Mouse (Mus musculus) cerebellum, adult 9-11 months (tissue): ENCODE measurements around the gene Nudt21.

Experiments used
- DNase-seq: peaks from one replicate; pipeline ENCODE4 v3.0.0; 2022

Nudt21 gene

DNA sequence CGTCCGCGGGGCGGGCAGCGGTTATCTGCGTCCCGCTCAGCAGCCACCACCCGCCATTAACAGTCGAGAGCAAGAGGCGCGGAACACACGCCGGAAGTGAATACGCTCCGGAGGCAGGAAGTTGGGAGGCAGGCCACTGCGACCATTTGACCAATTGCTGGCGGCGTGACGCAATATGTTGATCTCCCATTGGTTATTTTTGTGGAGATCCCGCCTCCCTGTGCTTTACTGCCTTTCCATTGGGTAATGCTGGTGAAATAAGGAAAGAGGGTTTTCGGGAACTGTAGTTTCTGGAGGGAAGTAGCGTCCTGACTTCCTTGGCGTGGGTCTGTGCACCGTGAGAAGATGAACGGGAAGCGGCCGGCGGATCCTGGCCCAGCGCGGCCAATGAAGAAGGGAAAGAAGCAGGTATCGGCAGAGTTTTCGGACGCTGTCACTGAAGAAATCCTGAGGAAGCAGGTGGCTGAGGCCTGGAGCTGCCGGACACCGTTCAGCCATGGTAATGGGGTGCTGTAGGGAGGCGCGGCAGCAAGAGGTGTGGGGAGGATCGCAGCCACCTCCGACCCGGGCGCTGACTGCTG, at the start of gene Nudt21, which contains the start of gene Ogfod1:
Gene Nudt21 (minus strand): TSS at position 88 of the 581 bp plus-strand sequence.
Gene Ogfod1 (plus strand): TSS at position 255 of the 581 bp plus-strand sequence.
- DNase-seq = peak; percentile 96

DNA sequence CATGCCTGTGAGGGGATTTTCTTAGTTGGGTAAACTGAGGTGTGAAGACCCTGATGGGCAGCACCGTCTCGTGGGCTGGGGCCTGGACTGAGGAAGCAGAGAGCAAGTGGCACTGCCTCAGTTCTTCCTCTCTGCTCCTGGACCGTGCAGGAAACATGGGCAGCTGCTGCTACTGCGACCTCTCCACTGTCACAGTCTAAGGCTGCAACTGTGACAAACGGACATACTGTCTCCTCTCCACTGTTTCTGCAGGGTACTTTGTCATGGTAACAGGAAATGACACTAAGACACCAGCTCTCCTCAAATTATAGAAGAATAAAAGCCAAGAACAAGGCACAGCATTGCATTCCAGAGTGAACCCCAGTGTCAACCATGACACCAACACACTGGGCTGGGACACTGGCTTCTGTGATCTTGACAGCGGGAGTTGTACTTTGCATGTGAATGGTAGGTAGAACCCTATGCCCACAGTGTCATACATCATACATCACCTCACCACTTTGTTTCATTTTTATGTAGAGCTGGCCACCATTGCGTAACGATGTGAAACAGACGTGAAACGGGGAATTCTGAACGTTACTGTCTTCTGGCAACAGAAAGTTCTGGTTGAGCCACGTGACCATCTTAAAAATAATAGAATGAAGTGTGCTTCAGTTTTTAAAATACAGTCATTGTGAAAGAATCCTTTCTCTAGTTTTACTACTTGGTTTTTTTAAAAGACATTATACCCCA, 39.8 kb upstream of the Nudt21 start:
- DNase-seq = no peak

DNA sequence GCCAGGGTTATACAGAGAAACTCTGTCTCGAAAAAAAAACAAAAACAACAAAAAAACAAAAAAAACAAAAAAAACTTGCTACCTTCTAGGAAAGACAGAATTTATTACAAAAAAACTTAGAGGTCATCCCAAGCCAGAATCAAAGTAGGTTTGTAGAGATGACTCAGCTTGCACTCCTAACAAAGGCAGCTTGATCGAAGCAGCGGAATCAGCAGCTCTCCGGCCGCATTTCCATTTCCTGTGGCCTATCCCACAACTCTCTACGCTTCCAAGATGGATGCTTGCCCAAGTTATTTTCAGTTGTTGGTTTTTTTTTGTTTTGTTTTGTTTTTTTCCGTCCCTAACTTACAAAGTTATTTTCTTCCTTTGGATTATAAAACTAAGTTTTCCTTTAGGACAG, 32.0 kb upstream of the Nudt21 start:
- no peak for DNase-seq

DNA sequence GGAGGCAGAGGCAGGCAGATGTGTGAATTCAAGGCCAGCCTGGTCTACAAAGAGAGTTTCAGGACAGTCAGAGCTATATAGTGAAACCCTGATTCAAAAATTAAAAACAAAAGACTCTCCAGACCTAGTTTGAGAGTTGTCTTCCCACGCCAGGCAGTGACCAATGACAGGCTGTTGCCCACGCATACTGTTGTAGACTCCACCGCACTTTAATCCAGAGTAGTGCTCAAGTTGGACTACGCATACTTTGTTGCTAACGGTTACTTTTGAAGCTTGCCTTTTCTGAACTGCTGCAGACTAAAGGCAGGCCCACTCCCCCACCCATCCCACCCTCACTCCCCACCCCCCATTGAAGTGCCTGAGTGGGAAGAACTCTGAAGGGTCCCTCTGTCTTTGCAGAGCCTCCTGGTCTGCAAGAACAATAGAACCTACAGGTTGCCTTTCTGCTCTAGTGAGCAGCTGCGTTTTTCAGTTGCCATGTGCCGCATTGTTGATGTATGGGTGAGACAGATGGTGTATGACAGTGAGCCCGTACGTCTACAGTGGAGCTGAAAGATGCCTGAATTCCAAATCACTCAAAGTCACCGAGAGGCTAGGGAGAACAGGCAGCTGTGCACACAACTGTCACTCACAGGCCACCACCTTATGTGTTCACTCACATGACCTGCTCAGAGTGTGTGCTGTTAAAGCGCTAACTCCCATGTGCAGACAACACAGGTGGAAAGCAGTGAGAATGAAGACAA, 29.5 kb upstream of the Nudt21 start:
- no peak for DNase-seq

DNA sequence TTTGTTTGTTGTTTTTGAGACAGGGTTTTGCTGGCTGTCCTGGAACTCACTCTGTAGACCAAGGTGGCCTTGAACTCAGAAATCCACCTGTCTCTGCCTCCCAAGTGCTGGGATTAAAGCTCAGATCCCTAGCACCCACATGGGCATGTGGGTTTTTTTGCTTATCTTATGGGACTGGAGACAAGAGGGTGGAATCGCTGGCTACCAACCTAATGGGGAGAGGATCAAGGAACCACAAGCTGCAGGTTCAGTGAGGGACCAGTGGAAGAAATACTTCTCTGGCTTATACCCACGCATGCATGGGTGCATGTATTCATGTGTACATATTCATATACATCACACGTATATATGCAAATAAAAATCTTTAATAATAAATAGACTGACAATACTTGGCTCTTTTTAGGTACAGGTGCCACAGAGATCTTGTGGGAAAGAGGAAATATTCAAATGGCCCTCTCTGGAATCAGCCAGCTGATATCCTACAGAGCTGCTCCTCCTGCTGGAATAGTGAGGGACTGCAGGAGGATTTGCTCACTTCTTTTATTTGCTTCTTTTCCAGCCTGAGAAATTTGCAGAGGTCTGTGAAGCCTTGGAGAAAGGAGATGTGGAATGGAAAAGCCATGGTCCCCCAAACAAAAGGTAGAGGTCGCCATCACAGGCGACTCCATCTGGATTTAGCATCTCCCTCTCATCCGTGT, 20.5 kb upstream of the Nudt21 start:
- DNase-seq = peak; percentile 30

DNA sequence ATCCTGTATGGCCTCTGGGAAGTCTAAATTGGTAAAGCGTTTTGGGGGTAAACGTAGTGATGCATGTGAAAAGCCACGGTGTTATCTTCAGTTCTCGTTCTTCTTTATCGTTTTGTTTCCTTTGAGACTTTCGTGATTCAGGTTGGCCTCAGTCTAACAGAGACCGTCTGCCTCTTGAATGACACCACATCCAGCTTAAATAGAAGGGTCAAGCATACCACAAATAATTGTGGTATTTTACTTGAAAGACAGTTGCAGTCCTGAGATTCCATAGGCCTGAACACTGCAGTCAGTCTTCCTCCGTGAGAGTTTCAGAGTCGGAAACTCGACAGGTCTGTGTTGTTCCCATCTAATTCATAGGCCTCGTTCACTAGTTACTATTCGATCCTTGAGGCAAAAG, 15.9 kb upstream of the Nudt21 start:
- DNase-seq = no peak

DNA sequence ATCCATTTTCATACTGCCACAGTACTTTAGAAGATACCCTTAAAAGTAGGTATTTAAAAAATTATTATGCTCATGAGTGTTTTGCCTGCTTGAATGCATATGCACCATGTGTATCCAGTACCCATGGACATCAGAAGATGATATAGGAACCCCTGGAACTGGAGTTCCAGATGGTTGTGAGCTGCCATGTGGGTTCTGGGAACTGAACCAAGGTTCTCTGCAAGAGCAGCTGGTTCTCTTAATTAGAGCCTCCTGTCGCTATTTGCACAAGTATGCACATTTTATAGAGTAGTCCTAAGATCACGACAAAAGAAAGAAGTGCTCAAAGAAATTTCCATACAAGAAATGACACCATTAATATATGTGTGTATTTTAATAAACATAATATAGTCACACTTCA, 11.0 kb upstream of the Nudt21 start:
- DNase-seq = no peak

DNA sequence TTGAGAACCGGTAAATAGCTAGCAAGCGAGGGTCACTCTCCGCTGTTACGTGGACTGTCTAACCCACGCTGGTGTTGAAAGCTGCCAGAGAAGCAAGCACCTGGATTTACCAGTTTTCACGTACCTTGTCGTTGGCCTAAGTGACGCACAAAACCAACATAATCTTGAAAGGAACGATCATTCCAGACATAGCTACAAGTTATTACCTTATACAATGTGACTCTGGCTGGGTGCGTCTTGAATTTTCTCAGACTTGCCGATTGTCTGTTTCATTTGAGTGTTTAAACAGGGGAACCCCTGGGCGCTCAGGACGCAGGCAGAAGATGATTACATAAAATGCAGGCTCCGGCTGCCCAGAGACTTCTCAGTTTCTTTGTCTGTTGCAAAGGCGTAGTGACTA, 975 bp upstream of the Nudt21 start:
- DNase-seq = peak; percentile 19

DNA sequence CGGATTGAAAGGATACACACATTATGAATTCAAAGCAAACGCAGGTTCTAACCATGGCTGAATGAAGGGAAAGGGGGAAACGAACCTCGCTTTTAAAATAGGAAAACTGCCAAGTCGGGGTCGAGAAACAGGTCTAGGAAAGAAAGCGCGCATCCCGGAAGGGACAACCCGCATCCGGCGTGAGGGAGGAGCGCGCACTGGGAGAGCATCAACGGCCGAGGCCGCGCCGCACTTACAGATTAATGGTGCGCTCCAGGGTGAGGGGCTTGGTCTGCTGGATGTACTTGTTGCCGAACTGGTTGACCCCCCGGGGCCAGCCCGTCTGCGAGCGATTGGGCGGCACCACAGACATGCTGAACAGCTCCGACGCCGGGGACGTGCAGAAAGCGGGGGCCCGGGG, 290 bp downstream of the Nudt21 start:
- peak; percentile 80 for DNase-seq

DNA sequence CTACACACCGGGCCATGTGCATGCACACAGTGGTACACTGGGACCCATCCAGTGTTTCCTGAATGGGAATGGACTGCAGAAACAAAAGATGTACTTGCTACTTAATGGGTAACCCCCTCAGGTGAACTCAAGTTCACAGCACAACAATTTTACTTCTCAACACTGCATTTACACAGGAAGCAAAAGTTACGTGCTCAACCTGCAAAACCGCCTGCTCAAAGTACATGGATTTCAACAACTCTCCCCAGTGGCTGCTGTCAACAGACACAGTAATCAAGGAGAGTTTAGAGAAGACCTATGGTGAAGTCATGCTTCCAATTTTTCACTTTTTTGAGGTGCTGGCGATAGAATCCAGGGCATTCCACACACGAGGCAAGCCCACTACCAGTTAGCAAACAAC, 1.6 kb downstream of the Nudt21 start:
- no peak for DNase-seq

DNA sequence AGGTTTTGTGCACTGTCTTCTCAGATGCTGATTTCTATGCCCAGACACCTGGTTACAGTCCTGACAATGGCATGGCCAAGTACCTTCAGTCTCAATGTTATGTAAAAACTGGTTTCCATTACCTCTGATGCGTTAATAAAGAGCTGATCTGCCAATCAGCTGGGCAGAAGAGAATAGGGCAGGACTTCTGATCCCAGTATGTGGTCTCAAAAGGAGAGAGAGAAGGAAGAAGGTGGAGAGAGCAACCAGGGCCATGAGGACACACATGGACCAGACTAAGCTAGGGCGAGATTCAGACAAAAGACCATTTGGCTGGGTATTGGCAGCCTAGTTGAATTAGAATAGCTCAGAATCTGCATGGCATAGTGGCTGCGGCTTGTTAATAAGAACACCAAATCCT, 3.2 kb downstream of the Nudt21 start:
- DNase-seq = no peak

DNA sequence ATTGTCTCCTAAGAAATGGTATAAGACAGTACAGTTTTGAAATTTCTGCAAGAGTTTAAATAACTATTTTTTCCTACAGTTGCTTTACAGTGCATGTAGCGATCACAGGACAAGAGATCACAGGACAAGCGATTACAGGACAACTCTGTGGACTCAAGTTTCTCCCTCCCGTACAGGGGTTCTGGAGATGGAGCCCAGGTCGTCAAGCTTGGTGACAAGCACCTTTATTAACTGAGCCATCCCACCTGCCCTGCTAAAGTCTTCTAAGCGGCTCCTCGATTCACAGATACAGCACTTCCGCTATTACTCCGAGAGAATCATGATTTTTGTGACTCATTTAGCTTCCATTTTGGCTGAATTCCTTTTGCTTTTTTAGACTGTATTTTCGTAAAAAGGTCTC, 7.1 kb downstream of the Nudt21 start:
- DNase-seq = no peak

DNA sequence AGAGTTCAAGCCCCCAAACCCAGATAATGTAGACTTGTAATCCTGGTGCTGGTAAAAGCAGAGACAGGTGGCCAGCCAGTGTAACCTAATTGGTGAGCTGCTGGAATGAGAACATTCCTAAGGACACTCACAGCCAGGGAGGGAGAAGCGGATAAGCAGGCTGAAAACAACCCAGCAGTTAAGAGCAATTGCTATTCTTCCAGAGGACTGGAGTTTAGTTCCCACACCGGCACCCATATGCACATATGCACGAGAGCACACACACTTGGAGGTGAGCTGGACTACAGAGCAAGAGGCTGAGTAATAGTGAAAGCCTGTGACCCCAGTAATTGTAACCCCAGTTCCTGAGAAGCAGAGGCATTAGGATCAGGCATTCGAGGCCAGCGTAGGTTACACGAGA, 12.9 kb downstream of the Nudt21 start:
- no peak for DNase-seq

DNA sequence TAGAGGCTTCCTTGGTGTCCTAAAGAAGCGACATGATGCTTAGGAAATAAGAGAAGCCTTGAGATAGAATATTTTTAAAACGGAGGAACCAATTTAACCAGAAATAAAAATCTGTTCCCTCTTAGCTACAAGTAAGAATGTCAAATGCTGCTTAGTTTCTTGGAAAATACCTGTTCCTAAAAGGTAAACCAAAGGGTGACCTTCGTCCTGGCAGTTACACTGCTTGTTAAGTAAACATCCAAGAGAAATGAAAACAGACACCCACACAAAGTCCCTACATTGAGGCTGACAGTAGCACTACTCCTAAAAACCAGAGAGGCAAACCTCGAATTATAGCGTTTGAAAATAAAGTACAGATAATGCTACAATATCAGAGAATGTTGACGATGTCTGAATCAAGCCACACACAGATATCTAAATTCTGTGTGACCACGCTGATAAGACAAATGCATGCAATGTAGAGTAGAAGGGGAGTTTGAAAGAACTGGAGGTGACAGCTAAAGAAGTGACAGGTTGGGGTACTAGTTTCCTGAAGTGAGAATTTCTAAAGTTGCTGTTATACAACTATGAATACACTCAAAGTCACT, 23.7 kb downstream of the Nudt21 start:
- DNase-seq = no peak

DNA sequence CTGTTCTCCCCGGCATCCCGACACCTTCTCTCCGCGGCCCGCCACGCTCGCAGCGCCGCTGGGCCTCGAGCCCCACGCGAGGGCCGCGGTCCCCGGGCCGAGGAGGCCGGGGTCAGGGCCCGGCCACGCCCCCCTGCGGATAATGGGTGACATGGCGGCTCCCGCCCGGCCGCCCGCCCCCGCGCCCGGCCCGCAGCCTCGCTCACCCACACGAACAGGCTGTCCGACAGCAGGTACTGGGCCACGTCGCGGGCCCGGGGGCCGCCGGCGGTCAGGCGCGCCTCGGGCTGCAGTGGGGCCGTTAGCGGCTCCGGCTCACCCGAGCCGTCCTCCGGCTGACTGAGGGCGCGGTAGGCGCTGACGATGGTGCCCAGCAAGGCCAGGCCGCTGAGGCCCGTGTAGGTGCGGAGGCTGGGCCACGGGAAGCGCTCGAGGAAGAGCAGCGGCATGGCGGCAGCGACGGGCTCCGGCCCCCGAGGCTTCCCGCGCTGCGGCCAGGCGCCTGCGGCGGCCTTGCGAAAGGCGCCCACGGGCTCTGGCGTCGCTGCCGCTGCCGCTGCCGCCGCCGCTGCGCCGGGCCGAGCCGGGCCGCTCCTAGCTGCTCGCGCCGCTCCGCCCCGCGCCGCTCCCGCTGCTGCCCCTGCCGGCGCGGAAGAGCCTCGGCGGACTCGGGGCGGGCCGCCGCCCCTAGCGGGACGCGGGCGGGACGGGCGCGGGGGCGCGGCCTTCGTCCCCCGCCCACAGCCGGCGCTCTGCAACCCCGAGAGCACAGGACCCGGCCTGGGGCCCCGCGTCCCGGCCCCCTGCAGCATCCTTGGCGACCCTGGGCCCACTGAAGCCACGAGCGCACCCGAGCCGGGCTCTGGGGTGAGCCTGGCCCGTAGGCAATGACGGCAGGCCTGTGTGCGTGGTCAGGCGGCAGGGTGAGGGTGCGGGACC, 24.5 kb downstream of the Nudt21 start, which contains the start of gene Amfr:
Gene Amfr (minus strand): TSS at position 830 of the 939 bp plus-strand sequence.
- peak; percentile 74 for DNase-seq

DNA sequence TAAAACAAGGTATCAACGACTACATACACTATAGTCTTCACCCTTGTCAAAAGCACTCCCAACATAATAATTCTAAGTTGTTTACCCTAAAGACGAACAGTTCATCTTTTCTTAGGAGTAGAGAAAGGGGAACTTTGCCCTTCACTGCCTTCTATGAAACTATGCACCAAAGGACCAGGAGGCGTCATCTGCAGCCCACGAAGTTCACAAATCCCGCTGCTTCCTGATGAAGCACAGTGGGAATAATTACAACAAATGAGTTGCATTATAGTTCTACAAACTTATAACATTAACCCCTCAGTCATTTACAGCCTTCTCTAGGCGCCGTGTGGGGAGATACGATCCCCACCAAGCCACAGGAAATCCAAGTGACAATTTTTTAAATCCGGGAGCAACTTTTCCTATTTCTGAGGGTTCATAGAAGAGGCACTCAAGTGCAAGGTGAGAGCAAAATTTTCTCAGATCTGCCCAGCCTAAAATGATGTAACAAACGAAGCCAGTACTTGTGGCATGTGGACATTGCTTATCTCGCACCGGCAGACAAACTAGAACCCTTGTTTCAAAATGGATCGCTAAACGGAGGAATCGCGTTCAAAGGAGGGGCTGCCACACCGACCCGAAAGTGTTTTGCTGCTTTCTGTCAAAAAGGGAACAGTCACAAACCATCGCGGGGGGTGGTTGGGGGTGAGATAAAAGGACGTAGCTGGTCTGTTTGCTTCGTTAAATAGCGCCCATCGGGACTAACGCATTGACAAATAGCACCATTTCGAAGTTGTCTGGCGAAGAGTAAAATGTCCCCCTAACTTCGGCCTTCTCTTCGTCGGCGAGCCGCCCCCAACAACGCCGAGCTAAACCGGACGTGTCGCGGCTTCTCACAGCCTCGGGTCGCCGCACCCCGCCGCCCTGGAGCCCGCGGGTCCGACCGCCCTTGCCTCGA, 25.5 kb downstream of the Nudt21 start:
- DNase-seq = no peak

DNA sequence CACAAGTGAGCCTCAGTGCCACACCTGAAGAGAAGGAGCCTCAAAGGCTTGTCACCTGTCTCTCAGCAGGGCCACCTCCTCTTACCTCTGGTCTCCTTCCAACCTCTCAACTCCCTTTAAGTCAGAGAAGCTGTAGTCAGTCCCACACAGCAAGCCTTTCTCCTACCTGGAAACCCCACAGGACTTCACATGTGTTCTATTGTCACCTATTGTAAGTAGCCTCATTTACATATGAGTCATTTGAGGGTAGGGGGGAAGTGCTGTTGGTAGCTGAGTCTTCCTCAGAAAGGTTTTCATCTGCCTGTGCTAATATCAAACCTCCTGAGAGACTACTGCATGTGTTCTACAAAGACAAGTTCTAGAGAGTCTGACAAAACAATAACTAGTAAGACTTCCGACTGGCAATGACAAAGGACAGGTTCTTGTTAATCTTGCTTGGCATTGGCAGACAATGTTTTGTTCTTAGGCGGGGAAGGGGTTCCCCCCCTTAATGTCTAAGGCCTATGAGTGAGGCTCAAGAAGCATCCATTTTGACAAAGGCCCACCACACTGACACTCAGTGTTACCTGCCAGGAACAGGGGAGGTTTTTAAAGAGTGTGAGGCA, 26.6 kb downstream of the Nudt21 start:
- DNase-seq = no peak

DNA sequence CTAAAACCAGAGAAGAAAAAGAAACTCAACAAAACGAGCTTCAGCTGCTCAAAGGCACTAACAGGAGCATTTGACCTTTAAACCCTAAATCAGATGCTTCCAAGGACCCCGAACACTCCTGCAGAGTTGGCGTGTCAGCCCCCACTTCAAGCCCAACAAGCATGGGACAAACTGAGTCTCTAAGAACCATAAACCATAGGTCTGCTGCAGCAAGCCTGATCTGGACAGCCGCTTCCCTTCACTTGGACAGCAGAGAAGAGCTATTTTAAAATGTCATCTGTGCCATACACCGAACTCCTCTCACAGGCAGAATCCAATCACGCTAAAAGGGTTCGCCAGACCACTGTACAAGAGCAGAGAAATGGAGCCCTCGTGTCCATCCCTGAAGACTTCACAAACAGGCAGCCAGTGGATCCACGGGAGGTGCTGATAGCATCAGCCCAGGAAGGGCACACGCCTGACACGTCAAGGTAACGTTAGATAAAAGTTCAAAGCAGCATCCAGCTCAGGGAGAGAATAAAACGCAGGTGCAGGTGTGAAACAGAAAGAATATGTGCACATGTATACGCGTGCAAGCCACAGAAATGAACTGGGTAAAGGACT, 27.5 kb downstream of the Nudt21 start:
- DNase-seq = no peak

DNA sequence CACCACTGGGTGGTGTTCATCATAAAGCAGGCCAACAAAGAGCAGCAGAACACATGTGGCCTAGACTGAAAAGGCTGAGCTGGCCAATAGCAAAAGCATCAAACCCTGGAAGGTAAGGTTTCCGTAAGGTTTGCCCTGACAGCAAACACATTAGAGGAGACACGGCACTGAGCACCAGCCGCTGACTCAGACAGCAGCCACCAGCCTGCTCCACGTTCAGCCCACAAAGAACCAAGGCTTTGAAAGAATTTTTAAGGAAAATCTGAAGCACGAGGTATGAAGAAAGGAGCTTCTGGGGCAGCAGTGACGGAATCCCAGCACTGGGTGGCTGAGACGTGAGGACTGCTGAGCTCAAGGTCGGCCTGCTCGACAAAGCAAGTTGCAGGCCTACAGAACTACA, 32.7 kb downstream of the Nudt21 start:
- DNase-seq = no peak

DNA sequence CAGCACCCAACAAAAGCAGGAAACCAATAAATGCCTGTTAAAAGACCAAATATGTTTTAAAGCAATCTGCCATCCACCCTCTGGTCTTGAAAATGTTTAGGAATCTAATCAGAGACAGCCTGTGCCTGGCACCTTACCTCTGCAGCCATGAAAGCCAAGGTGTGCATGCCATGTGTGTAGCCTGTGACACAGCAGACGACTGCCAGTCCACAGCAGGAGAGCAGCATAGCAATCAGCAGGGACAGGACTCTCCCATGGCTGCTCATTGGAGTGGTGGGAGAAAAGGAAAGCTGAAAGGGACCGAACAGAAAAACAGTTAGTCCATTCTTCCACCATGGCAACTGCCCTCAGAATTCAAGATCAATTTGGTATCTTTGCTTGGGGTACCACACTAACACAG, 37.9 kb downstream of the Nudt21 start:
- no peak for DNase-seq
